Mouse (Mus musculus) testis, adult 2 months (tissue): Measurements from ENCODE around the gene Magi1. TPM values are rescaled to one million over a fixed set of nuclear protein-coding genes. Genes with fewer than 3 reads are reported as not detected.
A peak's percentile ranks its signal among the peaks of the same experiment; 100 is the strongest.

Experiments used
- H3K27ac ChIP-seq: fragments of 200-500 bp; 2 replicates; pipeline ENCODE4 v1.5.1; 2012; ENCODE audit warnings: low read depth, low read length; ENCODE audit not compliant: control insufficient read depth, insufficient read depth
- H3K27me3 ChIP-seq: fragments of 200-500 bp; 2 replicates; pipeline ENCODE4 v1.6.1; 2012; ENCODE audit warnings: mild to moderate bottlenecking, low read length, moderate library complexity; ENCODE audit not compliant: control insufficient read depth, insufficient read depth
- H3K36me3 ChIP-seq: fragments of 200-500 bp; 2 replicates; pipeline ENCODE4 v1.6.1; 2012; ENCODE audit warnings: mild to moderate bottlenecking, low read length; ENCODE audit not compliant: control insufficient read depth, insufficient read depth
- H3K4me1 ChIP-seq: fragments of 200-500 bp; 2 replicates; pipeline ENCODE4 v1.6.1; 2012; ENCODE audit warnings: low read length; ENCODE audit not compliant: control insufficient read depth, insufficient read depth
- H3K4me3 ChIP-seq: fragments of 200-500 bp; 2 replicates; pipeline ENCODE4 v1.5.1; 2012; ENCODE audit warnings: low read depth, mild to moderate bottlenecking, low read length, moderate library complexity, mixed read lengths; ENCODE audit not compliant: control insufficient read depth
- CTCF ChIP-seq: fragments of 200-500 bp; IDR thresholded peaks from 2 replicates; pipeline ENCODE4 v1.5.1; 2012; ENCODE audit warnings: low read depth, mild to moderate bottlenecking, inconsistent platforms, low read length, moderate library complexity; ENCODE audit not compliant: control insufficient read depth, insufficient read depth, insufficient replicate concordance
- POLR2A ChIP-seq: fragments of 200-500 bp; IDR thresholded peaks from 2 replicates; pipeline ENCODE4 v1.6.1; 2012; ENCODE audit warnings: low read depth, mild to moderate bottlenecking, inconsistent platforms, low read length, moderate library complexity; ENCODE audit not compliant: control insufficient read depth
- polyA plus RNA-seq: library from polyadenylated mRNA; depleted of rRNA; stranded (reverse); fragments of >200 nt; gene quantifications from 2 replicates; pipeline ENCODE4 v1.2.3, GENCODE M21; 2012

Gene Magi1
- polyA plus RNA-seq, 1 experiment, result 11.1 TPM

DNA sequence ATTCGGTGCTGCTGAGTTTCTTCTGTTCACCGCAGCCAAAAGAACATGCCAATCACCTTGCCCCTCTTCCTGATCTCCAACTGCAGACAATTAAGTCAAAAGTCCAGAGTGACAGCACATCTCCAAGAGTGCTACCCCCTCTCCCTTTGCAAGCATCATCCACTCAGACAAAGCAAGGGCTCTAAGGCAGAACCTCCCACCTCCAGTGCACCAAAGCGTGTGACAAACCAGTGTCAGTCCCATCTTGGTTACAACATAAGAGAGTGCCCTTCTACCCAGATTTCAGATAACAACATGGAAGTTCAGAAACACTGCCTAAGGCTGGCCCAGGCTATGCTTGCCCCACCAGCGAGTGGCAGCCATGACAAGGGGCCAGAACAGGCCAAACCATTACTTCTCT is 554.9 kb downstream of the Magi1 start:
- no peak overlapping the region for H3K27ac ChIP-seq
- H3K4me3 ChIP-seq, result no peak overlapping the region
- no peaks in the 10 kb centered on the region for H3K4me1 ChIP-seq
- no peaks in the 10 kb centered on the region for H3K36me3 ChIP-seq
- TF ChIP-seq CTCF (no peak), POLR2A (no peak)
- H3K27me3 ChIP-seq, result no peaks in the 10 kb centered on the region

DNA sequence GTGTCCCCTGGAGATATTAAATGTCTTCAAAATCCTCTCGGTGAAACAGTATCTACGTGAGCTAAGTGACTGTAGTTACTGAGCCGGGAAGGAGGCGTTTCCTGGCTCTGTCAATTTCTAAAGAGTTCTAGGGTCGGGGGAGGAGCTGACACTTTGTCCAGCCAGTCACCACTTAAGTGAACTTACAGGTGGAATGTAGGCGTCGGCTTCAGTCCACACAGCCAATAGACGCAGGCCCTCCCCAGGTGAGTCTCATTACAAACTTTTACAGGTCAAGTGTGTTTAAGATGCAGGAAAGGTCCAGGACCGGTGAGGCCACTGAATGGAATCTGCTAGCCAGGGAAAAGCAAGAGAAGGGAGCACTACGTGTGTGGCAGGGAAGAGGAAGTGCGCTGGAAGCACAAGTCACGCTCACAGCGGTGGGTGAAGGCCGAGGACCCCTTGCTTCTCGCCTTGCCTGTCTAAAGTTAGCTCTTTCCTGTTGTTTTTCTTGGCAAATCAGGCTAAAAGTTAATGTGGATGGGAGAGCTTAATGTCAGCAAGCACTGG is 556.0 kb downstream of the Magi1 start:
- Histone ChIP-seq H3K36me3 (no peaks in the 10 kb centered on the region), H3K4me3 (no peak overlapping the region), H3K4me1 (no peaks in the 10 kb centered on the region), H3K27ac (no peak overlapping the region), H3K27me3 (no peaks in the 10 kb centered on the region)
- TF ChIP-seq POLR2A (no peak), CTCF (no peak)

- Histone ChIP-seq H3K27ac (no peak overlapping the region), H3K4me1 (no peaks in the 10 kb centered on the region), H3K27me3 (no peaks in the 10 kb centered on the region), H3K36me3 (no peaks in the 10 kb centered on the region), H3K4me3 (no peak overlapping the region)
- TF ChIP-seq CTCF (peak; percentile 41; the same call in 1 of the 2 replicates), POLR2A (no peak)
These were observed 556.8 kb downstream of the Magi1 start for GRCm38 (mm10) chr6:93726829-93727455.

- Histone ChIP-seq H3K4me1 (no peaks in the 10 kb centered on the region), H3K36me3 (no peaks in the 10 kb centered on the region), H3K27me3 (no peaks in the 10 kb centered on the region), H3K4me3 (no peak overlapping the region), H3K27ac (no peak overlapping the region)
- TF ChIP-seq CTCF (no peak), POLR2A (no peak)
These were observed 557.6 kb downstream of the Magi1 start for GRCm38 (mm10) chr6:93726121-93726520.

DNA sequence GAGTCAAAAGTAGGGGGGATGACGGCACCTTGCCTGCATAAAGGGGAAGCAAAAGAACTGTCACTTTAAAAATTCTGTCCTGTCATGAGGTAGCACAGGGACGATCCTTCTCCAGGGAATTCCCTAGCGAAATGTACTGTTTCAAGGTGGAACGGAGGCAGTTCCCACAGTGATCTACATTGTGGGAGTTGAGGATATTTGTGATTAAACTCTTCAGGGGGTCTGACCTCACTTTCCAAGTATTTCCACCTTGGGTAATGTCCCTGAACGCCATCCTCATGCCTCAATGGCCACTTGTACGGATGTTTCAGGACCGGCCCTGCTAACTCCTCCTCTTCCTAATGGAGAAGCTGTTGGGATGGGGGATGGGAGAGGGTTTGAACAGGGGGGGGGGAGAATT is 559.0 kb downstream of the Magi1 start:
- Histone ChIP-seq H3K4me1 (no peaks in the 10 kb centered on the region), H3K27me3 (no peaks in the 10 kb centered on the region), H3K27ac (no peak overlapping the region), H3K4me3 (no peak overlapping the region), H3K36me3 (no peaks in the 10 kb centered on the region)
- TF ChIP-seq CTCF (no peak), POLR2A (no peak)

DNA sequence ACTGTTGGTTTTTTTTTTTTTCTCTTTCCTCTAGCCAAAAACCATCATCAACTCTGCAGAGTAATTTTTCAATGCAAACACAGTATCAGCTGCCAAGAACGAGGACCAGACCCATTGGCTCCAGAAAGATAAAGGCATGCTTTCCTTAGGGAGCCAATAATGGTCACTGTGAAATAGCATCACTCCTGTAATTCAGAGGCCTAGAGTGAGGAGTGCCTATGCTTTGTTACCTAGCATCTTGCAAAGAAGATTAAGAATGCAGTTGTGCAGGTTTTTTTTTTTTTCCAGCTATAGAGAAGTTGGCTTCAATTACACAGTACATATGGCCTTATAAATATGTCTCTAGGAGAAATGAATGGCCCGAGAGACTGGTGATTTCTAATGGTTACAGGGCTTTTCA is 560.5 kb downstream of the Magi1 start:
- no peaks in the 10 kb centered on the region for H3K4me1 ChIP-seq
- TF ChIP-seq CTCF (no peak), POLR2A (no peak)
- no peak overlapping the region for H3K4me3 ChIP-seq
- no peak overlapping the region for H3K27ac ChIP-seq
- no peaks in the 10 kb centered on the region for H3K27me3 ChIP-seq
- H3K36me3 ChIP-seq, result no peaks in the 10 kb centered on the region

DNA sequence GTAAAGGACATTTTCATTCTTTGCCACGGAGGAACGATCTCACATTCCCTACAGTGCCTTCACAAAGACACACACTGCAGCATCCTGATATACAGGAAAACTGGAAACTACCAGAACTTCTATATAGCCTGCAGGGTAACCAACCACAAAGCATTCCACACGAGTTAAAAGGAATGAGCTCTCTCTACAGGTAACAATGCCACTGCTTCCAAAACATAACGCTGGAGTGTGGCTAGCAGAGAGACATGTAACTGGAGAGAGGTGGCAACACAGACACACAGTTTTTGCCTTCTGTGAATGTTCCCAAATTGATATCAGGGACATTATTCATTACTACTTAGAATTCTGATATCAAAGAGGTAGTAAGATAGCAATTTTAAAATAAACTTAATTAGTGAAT is 564.2 kb downstream of the Magi1 start:
- TF ChIP-seq POLR2A, result no peak
- no peak for TF ChIP-seq CTCF
- no peaks in the 10 kb centered on the region for H3K27me3 ChIP-seq
- H3K36me3 ChIP-seq, result no peaks in the 10 kb centered on the region
- H3K4me3 ChIP-seq, result no peak overlapping the region
- peaks cover 2% of the 10 kb centered on the region for H3K4me1 ChIP-seq
- H3K27ac ChIP-seq, result no peak overlapping the region
